Mouse (Mus musculus) liver, embryonic 15.5 days (tissue): ENCODE results near the gene Csf1. TPM values are rescaled to one million over a fixed set of nuclear protein-coding genes. Genes with fewer than 3 reads are reported as not detected.

Source experiments
- ATAC-seq: fragments of 200-750 bp; cut with Nextera tagmentation; 2 replicates; pipeline ENCODE4 v1.8.0; 2017; ENCODE audit warnings: moderate number of reproducible peaks, mild to moderate bottlenecking, moderate library complexity; ENCODE audit not compliant: insufficient read depth
- H3K27ac ChIP-seq: fragments of 300-500 bp; sonication (generic); replicated peaks from 2 replicates; pipeline ENCODE4 v1.5.1; 2015; ENCODE audit warnings: mild to moderate bottlenecking, inconsistent platforms
- H3K27me3 ChIP-seq: fragments of 300-500 bp; sonication (generic); 2 replicates; pipeline ENCODE4 v1.6.1; 2015; ENCODE audit warnings: mild to moderate bottlenecking, inconsistent platforms
- H3K36me3 ChIP-seq: fragments of 300-500 bp; sonication (generic); replicated peaks from 2 replicates; pipeline ENCODE4 v1.6.1; 2015; ENCODE audit warnings: moderate library complexity, mild to moderate bottlenecking, inconsistent platforms
- H3K4me1 ChIP-seq: fragments of 300-500 bp; sonication (generic); replicated peaks from 2 replicates; pipeline ENCODE4 v1.6.1; 2015; ENCODE audit warnings: inconsistent platforms
- H3K4me2 ChIP-seq: fragments of 300-500 bp; sonication (generic); 2 replicates; pipeline ENCODE4 v1.6.1; 2015; ENCODE audit warnings: moderate library complexity, mild to moderate bottlenecking, inconsistent platforms
- H3K4me3 ChIP-seq: fragments of 300-500 bp; sonication (generic); replicated peaks from 2 replicates; pipeline ENCODE4 v1.5.1; 2015; ENCODE audit warnings: mild to moderate bottlenecking, inconsistent platforms
- H3K9ac ChIP-seq: fragments of 300-500 bp; sonication (generic); 2 replicates; pipeline ENCODE4 v1.6.1; 2015; ENCODE audit warnings: moderate library complexity, mild to moderate bottlenecking, inconsistent platforms
- H3K9me3 ChIP-seq: fragments of 300-500 bp; sonication (generic); replicated peaks from 2 replicates; pipeline ENCODE4 v1.6.1; 2016; ENCODE audit warnings: inconsistent platforms
- WGBS: fragments of 180-500 bp; shearing (Covaris S2); methylation state at CpG from one replicate; pipeline ENCODE4 v1.1.7; 2015; ENCODE audit warnings: mixed read lengths; ENCODE audit not compliant: insufficient replicate concordance; 5-methylcytosine and 5-hydroxymethylcytosine counted together
- polyA plus RNA-seq: library from polyadenylated mRNA; unstranded; fragments of >200 nt; fragmentation: Nextera tagmentation; extraction: Ambion mirVana; gene quantifications from 2 replicates; pipeline ENCODE4 v1.2.1, GENCODE M21; 2015

Csf1 gene
- polyA plus RNA-seq, 1 experiment from 2014 or later: 6.3 TPM

DNA sequence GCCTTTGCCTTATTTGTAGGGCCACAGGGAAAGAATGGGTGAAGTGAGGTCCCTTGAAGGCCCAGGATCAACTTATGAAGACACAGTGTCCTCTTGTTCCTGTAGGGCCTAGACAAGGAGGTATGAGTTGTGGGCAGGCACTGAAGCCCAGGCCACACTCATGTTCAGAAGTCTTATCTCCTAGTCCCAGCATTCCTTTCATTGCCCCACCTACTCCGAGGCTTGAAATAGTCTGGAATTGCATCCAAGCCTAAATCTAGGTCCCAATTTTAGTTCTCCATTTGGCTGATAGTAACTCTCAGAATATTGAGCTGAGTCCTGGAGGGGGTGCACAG, 55.9 kb downstream of the Csf1 start:
- H3K9me3 ChIP-seq: no peaks in the 10 kb centered on the region
- 37% methylated on average over 1 of the region's 1 CpGs for WGBS
- no peak for ATAC-seq
- H3K4me3 ChIP-seq: no peak overlapping the region
- H3K27ac ChIP-seq: no peak overlapping the region
- H3K27me3 ChIP-seq: no peaks in the 10 kb centered on the region
- H3K9ac ChIP-seq: no peak overlapping the region
- no peak overlapping the region for H3K4me2 ChIP-seq
- no peaks in the 10 kb centered on the region for H3K36me3 ChIP-seq
- H3K4me1 ChIP-seq: peaks cover 10% of the 10 kb centered on the region; the same call in 1 of the 2 replicates

DNA sequence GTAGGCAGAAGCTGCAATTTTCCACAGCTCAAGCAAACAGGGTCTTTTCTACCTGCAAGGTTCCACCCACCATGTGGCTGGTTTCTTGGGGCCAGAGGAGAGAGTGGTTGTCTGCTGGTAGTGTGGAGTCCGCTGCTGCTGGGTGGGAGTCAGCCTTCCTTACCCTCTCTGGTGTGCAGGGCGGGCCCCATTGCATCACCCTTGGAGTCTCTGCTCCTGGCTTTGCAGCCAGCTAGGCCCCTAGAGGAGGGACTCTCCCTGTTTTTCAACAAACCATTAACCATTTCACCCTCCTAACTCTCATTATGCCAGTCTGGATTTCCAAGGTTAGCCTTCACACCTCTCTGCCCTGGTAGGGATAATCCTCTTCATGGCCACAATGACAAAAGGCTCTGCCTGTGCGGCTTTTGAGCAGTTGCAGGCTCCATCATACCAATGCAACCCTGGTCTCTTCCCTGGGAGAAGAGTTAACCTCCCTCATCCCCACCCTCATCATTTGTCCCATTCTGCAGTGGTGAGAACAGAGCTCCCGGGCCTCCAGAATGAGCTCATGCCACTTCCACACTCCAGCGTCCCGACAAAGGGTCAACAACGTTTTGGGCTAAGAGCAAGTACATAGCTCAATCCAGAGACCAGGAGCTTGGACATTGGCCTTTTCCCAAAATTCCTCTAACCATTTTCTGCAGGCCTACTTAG, 56.4 kb downstream of the Csf1 start:
- WGBS: 61% methylated on average over 7 of the region's 7 CpGs
- H3K27ac ChIP-seq: no peak overlapping the region
- peaks cover 10% of the 10 kb centered on the region; the same call in 1 of the 2 replicates for H3K4me1 ChIP-seq
- H3K36me3 ChIP-seq: no peaks in the 10 kb centered on the region
- no peak overlapping the region for H3K4me2 ChIP-seq
- no peaks in the 10 kb centered on the region for H3K9me3 ChIP-seq
- no peak overlapping the region for H3K4me3 ChIP-seq
- no peak overlapping the region for H3K9ac ChIP-seq
- no peak for ATAC-seq
- no peaks in the 10 kb centered on the region for H3K27me3 ChIP-seq

DNA sequence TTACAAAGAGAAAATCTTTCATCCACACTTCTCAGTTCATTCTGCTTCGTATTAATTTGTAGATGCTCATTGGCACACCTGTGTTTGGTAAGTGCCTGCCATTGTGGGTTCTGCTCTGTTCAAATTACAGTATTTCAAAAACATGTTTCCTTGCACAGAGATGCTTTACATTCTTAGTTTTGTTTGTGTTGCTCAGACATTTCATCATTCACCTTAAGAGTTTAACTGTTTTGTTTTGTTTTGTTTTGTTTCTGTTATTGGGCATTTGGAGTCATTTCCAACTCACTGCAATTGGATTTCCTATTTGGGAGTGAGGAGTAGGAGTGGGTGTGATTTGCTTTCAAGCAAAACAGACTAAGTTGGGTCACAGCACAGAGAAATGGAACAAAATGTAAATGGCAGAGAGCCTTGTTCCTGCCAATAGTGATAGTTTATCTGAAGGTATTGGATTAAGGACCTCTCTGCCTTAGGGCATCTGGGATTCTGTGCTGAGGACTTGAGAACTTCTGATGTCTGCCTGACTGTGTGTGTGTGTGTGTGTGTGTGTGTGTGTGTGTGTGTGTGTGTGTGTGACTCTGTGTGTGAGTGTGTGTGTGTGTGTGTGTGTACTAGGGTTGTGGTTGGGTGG, 58.4 kb downstream of the Csf1 start:
- no peaks in the 10 kb centered on the region for H3K27me3 ChIP-seq
- no peak overlapping the region for H3K9ac ChIP-seq
- ATAC-seq: no peak
- H3K36me3 ChIP-seq: no peaks in the 10 kb centered on the region
- no peaks in the 10 kb centered on the region for H3K9me3 ChIP-seq
- 68% methylated on average over 1 of the region's 1 CpGs for WGBS
- no peak overlapping the region for H3K27ac ChIP-seq
- H3K4me1 ChIP-seq: peaks cover 13% of the 10 kb centered on the region; the same call in 1 of the 2 replicates
- H3K4me3 ChIP-seq: no peak overlapping the region
- H3K4me2 ChIP-seq: no peak overlapping the region

GRCm38 (mm10) chr3:107700625-107701024, 59.6 kb downstream of the Csf1 start:
- no peak overlapping the region for H3K4me2 ChIP-seq
- no peaks in the 10 kb centered on the region for H3K36me3 ChIP-seq
- no peak for ATAC-seq
- no peak overlapping the region for H3K27ac ChIP-seq
- H3K4me3 ChIP-seq: no peak overlapping the region
- 68% methylated on average over 2 of the region's 2 CpGs for WGBS
- no peak overlapping the region for H3K9ac ChIP-seq
- H3K9me3 ChIP-seq: no peaks in the 10 kb centered on the region
- peaks cover 17% of the 10 kb centered on the region for H3K4me1 ChIP-seq
- H3K27me3 ChIP-seq: no peaks in the 10 kb centered on the region

GRCm38 (mm10) chr3:107696910-107697309, 63.4 kb downstream of the Csf1 start:
- Histone ChIP-seq H3K27ac (peak overlapping the region; percentile 58), H3K27me3 (no peaks in the 10 kb centered on the region), H3K4me2 (peak overlapping the region; percentile 91), H3K9ac (no peak overlapping the region), H3K9me3 (no peaks in the 10 kb centered on the region), H3K4me1 (peaks cover 27% of the 10 kb centered on the region), H3K36me3 (no peaks in the 10 kb centered on the region), H3K4me3 (peak overlapping the region; percentile 82)
- 44% methylated on average over 3 of the region's 3 CpGs for WGBS
- peak; percentile 59 for ATAC-seq

DNA sequence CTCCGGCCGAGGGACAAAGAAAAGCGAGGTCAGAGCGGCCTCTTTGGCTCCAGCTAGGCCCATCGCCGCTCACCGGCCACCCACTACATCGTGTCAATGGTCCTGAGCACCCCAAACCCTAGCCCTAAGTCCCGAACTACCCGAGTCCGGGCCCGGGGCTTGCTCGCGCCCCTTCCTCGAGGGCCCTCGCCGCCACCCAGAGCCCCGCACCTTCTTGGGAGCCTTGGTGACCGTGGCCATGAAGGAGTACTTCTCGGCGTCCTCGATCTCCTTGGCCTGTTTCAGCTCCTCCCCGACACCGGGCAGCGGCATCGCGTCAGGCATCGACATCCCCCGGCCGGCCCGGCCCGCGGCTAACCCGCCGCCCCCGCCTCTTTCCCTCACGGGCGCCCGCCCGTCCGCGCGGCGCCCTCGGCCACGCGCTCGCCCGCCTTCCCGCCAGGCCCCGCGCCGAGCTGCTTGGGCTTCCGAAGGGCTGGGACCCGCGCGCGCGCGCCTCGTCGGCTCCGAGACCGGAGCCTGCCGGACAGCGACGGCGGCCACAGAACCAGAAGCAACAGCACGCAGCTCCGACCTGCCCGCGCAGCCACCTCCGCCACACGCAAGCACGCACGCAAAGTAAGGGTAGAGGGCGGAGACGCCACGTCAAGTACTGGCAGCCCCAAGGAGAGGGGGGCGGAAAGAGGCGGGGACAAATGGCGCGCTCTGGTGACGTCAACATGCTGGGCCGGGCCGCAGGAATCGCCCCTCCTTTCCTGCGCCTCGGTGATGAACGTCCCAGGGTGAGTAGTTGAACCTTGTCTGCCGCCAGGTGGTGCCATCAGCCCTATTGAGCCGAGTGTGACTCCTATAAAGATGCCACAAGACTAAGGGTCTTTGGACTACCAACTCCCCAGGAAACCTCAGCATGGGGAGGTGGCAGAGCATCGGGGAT, 64.1 kb downstream of the Csf1 start, which contains the start of gene Ahcyl1:
Gene Ahcyl1 (minus strand): TSS at position 613 of the 934 bp plus-strand sequence.
- Histone ChIP-seq H3K9ac (peak within 1 kb of the TSS; percentile 90), H3K27ac (peak within 1 kb of the TSS; percentile 86), H3K9me3 (no peaks in the 10 kb centered on the region), H3K4me1 (peaks cover 27% of the 10 kb centered on the region), H3K4me3 (peak within 1 kb of the TSS; percentile 82), H3K4me2 (peak within 1 kb of the TSS; percentile 91), H3K36me3 (no peaks in the 10 kb centered on the region), H3K27me3 (no peaks in the 10 kb centered on the region)
- under 1% methylated on average over 93 of the region's 93 CpGs for WGBS
- ATAC-seq: peak; percentile 95

DNA sequence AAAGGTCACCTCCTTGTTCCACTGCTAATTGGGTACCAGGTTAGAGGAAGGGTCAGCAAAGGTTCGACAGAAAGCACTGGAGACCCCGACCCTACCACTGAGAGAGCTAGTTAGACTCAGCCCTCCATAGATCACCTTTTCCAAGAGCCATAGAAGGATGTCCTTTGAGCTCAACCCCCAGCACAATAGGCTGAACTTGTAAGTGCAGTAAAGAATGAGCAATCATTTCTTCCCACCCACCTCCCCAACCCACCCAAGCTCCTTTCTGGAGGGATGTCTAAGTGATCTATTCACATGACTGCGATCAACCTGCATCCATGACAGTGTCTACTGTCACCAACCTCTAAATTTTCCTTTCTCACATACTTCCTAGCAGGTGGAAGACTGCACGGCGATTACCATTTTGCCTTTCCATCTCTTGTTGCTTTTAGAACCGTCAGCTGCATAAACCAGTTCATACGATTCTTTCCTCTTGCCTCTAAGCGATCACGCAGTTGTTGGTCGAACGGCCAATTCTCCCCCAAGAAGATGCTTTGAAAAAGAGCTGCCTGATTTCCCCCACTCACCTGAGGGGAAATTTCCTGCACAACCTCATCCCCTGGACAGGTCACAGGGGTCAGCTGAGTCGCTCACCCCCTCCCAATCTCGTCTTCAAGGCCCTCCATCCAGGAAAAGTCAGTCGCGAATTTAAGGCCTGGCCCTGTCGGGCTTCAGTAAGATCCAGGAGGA, 64.9 kb downstream of the Csf1 start:
- Histone ChIP-seq H3K4me2 (peak overlapping the region; percentile 91), H3K27ac (peak overlapping the region; percentile 86), H3K4me3 (peak overlapping the region; percentile 82), H3K9ac (peak overlapping the region; percentile 90), H3K9me3 (no peaks in the 10 kb centered on the region), H3K27me3 (no peaks in the 10 kb centered on the region), H3K36me3 (no peaks in the 10 kb centered on the region), H3K4me1 (peaks cover 34% of the 10 kb centered on the region)
- 5% methylated on average over 16 of the region's 16 CpGs for WGBS
- no peak for ATAC-seq

DNA sequence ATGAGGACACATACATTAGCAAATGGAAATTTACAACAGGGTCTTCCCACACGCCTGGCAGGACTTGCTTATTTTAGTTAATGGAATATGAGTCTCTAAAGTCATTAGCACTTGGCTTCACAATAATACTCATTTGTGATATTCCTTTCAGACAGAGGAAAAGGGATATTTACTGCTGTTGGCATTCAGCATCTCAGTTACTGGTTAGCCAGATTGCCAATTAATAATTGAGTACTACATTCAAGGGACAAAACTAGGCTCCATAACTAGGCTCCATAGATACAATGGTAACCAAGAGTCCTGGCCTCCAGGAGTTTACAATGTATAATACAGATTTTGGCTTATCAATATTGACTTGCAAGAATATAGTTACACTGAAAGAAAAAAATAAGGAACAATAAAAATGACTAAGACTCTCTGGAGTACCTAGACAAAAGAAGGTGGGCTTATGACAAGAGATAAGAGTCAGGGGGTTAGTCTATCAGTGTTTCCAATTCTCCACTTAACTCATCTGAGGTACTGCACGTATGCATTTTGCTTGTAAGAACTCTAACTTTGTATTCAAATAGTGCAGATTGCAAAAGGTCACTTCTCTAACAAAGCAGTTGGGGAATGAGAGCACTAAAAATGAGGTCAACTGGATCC, 65.9 kb downstream of the Csf1 start:
- no peak for ATAC-seq
- Histone ChIP-seq H3K4me2 (peak overlapping the region; percentile 91), H3K27ac (no peak overlapping the region), H3K36me3 (no peaks in the 10 kb centered on the region), H3K27me3 (no peaks in the 10 kb centered on the region), H3K4me3 (peak overlapping the region; percentile 82), H3K4me1 (peaks cover 42% of the 10 kb centered on the region), H3K9ac (peak overlapping the region; percentile 90; the same call in 1 of the 2 replicates), H3K9me3 (no peaks in the 10 kb centered on the region)
- WGBS: 38% methylated on average over 2 of the region's 2 CpGs
